Mouse (Mus musculus) kidney, embryonic 14.5 days (tissue): ENCODE measurements around the gene Scrn1. TPM values are rescaled to one million over a fixed set of nuclear protein-coding genes. Genes with fewer than 3 reads are reported as not detected.

Experiments
- ATAC-seq: fragments of 200-750 bp; cut with Nextera tagmentation; 2 replicates; pipeline ENCODE4 v1.8.0; 2017; ENCODE audit warnings: moderate number of reproducible peaks, mild to moderate bottlenecking, moderate TSS enrichment, moderate library complexity; ENCODE audit not compliant: low FRiP score, low TSS enrichment
- H3K27ac ChIP-seq: fragments of 300-500 bp; sonication (generic); 2 replicates; pipeline ENCODE4 v1.5.1; 2014; ENCODE audit warnings: low read depth, mild to moderate bottlenecking, low read length, moderate library complexity, mixed read lengths
- H3K27me3 ChIP-seq: fragments of 300-500 bp; sonication (generic); 2 replicates; pipeline ENCODE4 v1.6.1; 2014; ENCODE audit warnings: mild to moderate bottlenecking, low read length; ENCODE audit not compliant: control insufficient read depth, insufficient read depth
- H3K36me3 ChIP-seq: fragments of 300-500 bp; sonication (generic); 2 replicates; pipeline ENCODE4 v1.6.1; 2014; ENCODE audit warnings: low read length, mixed read lengths; ENCODE audit not compliant: control insufficient read depth, insufficient read depth
- H3K4me1 ChIP-seq: fragments of 300-500 bp; sonication (generic); 2 replicates; pipeline ENCODE4 v1.6.1; 2014; ENCODE audit warnings: low read length, mixed read lengths; ENCODE audit not compliant: control insufficient read depth, insufficient read depth
- H3K4me2 ChIP-seq: fragments of 300-500 bp; sonication (generic); replicated peaks from 2 replicates; pipeline ENCODE4 v1.6.1; 2014; ENCODE audit warnings: low read depth, mild to moderate bottlenecking, low read length
- H3K4me3 ChIP-seq: fragments of 300-500 bp; sonication (generic); 2 replicates; pipeline ENCODE4 v1.5.1; 2014; ENCODE audit warnings: mild to moderate bottlenecking, low read length
- H3K9ac ChIP-seq: fragments of 300-500 bp; sonication (generic); 2 replicates; pipeline ENCODE4 v1.6.1; 2014; ENCODE audit warnings: low read depth, mild to moderate bottlenecking, low read length, moderate library complexity
- H3K9me3 ChIP-seq: fragments of 300-500 bp; sonication (generic); 2 replicates; pipeline ENCODE4 v1.6.1; 2016; ENCODE audit warnings: low read length; ENCODE audit not compliant: control insufficient read depth
- WGBS: fragments of 180-500 bp; shearing (Covaris S2); extraction: QIAGEN DNeasy Blood & Tissue Kit; methylation state at CpG from one replicate; pipeline ENCODE4 v1.1.7; 2014; 5-methylcytosine and 5-hydroxymethylcytosine counted together
- polyA plus RNA-seq: library from polyadenylated mRNA; unstranded; fragments of >200 nt; fragmentation: Nextera tagmentation; extraction: Ambion mirVana; gene quantifications from 2 replicates; pipeline ENCODE4 v1.2.1, GENCODE M21; 2014

Gene Scrn1
- polyA plus RNA-seq, 1 experiment from 2014 or later, result 6.3 TPM

DNA sequence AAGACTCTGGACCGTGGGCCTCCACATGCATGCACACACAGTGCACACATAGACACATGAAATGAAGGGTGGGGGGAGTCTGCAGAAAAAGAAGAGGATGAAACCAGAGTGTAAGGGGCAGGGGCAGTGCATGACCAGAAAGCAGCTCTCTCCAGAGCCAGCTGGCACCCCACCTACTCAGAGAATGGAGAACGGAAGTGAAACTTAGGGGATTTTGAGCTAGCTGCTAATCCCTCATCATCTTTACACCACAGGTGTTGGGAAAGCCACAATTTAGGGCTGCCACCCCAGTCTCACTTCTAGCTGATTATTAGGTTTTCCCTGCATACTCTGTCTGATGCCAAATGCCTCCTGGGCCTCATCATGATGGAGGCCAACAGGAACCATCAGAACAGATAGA, 36.1 kb downstream of the Scrn1 start:
- 83% methylated on average over 2 of the region's 2 CpGs for WGBS

DNA sequence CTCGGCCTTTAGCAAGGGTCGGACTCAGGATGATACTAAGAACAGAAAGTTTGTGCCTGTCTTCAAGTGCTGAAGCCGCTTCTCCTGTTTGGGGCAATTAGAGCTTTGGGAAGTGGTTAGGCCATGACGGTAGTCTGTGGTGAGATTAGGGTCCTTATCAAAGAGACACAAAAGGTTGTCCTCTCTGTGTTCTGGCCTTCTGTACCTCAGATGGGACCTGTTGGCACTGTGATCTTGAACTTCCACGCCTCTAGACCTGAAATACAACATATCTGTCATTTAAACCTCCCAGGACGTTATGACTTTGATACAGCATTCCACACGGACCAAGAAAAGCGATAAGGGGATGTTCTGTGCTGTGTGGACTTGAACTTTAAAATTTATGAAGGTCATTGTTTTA, 37.6 kb downstream of the Scrn1 start:
- 84% methylated on average over 8 of the region's 8 CpGs for WGBS
- Histone ChIP-seq H3K9ac (no peak overlapping the region), H3K4me3 (no peak overlapping the region), H3K4me1 (no peaks in the 10 kb centered on the region), H3K36me3 (no peaks in the 10 kb centered on the region), H3K4me2 (no peak overlapping the region), H3K27me3 (no peaks in the 10 kb centered on the region), H3K9me3 (no peaks in the 10 kb centered on the region), H3K27ac (no peak overlapping the region)
- ATAC-seq, result no peak

More for the DNA sequence above, 36.1 kb downstream of the Scrn1 start:
- ATAC-seq, result no peak
- Histone ChIP-seq H3K4me1 (no peaks in the 10 kb centered on the region), H3K27me3 (no peaks in the 10 kb centered on the region), H3K27ac (no peak overlapping the region), H3K9me3 (no peaks in the 10 kb centered on the region), H3K9ac (no peak overlapping the region), H3K4me3 (no peak overlapping the region), H3K4me2 (no peak overlapping the region), H3K36me3 (no peaks in the 10 kb centered on the region)

GRCm38 (mm10) chr6:54518758-54519157, 47.5 kb downstream of the Scrn1 start:
- 46% methylated on average over 5 of the region's 5 CpGs for WGBS
- no peak overlapping the region for H3K9ac ChIP-seq

GRCm38 (mm10) chr6:54516512-54517134, 49.7 kb downstream of the Scrn1 start:
- no peaks in the 10 kb centered on the region for H3K4me1 ChIP-seq
- no peak overlapping the region for H3K9ac ChIP-seq
- no peak overlapping the region for H3K4me2 ChIP-seq
- no peak overlapping the region for H3K4me3 ChIP-seq
- WGBS, result 83% methylated on average over 2 of the region's 2 CpGs
- no peaks in the 10 kb centered on the region for H3K9me3 ChIP-seq
- H3K27me3 ChIP-seq, result no peaks in the 10 kb centered on the region
- H3K36me3 ChIP-seq, result no peaks in the 10 kb centered on the region
- H3K27ac ChIP-seq, result no peak overlapping the region
- 0 out of 2 replicates have a peak, but pooled peaks have one; percentile 35 for ATAC-seq

More at GRCm38 (mm10) chr6:54518758-54519157, 47.5 kb downstream of the Scrn1 start:
- no peaks in the 10 kb centered on the region for H3K4me1 ChIP-seq
- no peaks in the 10 kb centered on the region for H3K9me3 ChIP-seq
- ATAC-seq, result no peak
- H3K27ac ChIP-seq, result no peak overlapping the region
- H3K27me3 ChIP-seq, result no peaks in the 10 kb centered on the region
- no peak overlapping the region for H3K4me3 ChIP-seq
- no peaks in the 10 kb centered on the region for H3K36me3 ChIP-seq
- no peak overlapping the region for H3K4me2 ChIP-seq

DNA sequence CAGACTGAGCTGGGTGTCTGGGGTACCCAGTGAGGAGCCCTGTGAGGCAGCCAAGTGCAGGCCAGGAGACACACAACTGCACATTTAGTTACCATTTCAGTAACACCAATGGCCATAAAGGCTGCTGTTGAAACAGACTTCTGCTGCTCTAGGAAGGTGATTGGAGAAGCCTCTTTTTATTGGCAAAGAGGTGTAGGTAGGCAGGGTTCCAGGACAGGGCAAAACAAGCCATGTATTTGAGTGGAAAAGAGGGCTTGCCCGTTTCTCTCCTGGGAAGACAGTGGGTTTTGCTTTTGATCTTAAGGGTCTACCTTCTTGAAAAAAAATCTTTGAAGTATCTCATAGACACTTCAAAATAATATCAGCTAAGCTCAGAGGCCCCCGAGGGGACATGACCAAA, 54.0 kb downstream of the Scrn1 start:
- no peak overlapping the region for H3K27ac ChIP-seq
- no peak overlapping the region for H3K9ac ChIP-seq
- H3K4me3 ChIP-seq, result no peak overlapping the region
- no peaks in the 10 kb centered on the region for H3K9me3 ChIP-seq
- ATAC-seq, result no peak
- H3K4me2 ChIP-seq, result no peak overlapping the region
- 0 out of 2 replicates have a peak, but pooled peaks cover 15% of the 10 kb centered on the region for H3K4me1 ChIP-seq
- WGBS, result 74% methylated on average over 2 of the region's 2 CpGs
- H3K36me3 ChIP-seq, result no peaks in the 10 kb centered on the region
- H3K27me3 ChIP-seq, result no peaks in the 10 kb centered on the region

DNA sequence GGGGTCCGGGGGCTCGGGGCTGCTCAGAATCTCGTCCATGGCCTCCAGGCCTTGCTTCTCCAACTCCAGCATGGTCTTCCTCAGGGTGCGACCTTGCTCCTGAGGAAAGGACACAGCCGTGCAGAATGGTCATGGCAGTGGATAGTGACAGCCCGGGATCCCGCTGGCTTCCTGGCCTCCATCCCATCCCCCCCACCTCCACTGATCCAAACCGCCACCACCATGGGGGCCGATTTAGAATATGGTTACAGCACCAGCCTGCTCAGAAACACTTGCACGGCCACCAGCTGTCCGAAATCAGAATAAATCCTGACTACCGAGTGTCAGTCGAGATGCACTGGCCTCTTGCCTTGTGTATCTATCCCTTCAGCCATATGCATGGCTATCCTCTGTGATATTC, 57.0 kb downstream of the Scrn1 start:
- no peaks in the 10 kb centered on the region for H3K36me3 ChIP-seq
- H3K27me3 ChIP-seq, result no peaks in the 10 kb centered on the region
- no peak overlapping the region for H3K4me2 ChIP-seq
- WGBS, result 89% methylated on average over 13 of the region's 13 CpGs
- no peak overlapping the region for H3K4me3 ChIP-seq
- H3K9me3 ChIP-seq, result no peaks in the 10 kb centered on the region
- H3K9ac ChIP-seq, result no peak overlapping the region
- H3K4me1 ChIP-seq, result 0 out of 2 replicates have a peak, but pooled peaks cover 15% of the 10 kb centered on the region
- no peak overlapping the region for H3K27ac ChIP-seq
- ATAC-seq, result no peak

DNA sequence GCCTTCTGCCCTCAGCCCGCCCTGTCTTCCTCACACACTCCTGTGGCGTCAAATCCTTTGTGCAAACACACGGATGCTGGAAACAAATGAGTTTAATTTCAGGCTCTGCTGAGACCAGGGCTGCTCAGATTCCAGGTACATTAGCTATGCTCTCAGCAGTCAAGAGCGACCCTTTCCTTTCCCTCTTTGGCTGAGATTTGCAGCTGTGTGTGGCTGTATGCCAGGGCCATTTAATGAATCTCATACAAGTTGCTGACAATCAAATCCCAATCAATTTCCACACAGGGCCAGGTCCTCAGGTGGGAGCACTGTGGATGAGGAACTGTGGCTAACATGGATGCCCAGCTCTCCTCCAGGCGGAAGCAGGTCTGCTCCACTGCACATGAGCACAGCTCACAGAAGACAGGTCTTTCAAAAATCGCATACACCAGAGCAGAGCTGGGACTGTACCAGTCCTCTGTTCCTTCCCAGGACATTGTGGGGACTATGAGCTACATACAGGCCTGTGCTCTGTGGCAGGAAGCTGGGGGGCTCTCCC, 58.0 kb downstream of the Scrn1 start:
- Histone ChIP-seq H3K36me3 (no peaks in the 10 kb centered on the region), H3K9ac (no peak overlapping the region), H3K9me3 (no peaks in the 10 kb centered on the region), H3K4me3 (no peak overlapping the region), H3K4me2 (no peak overlapping the region), H3K27me3 (no peaks in the 10 kb centered on the region), H3K4me1 (0 out of 2 replicates have a peak, but pooled peaks cover 15% of the 10 kb centered on the region), H3K27ac (no peak overlapping the region)
- 34% methylated on average over 6 of the region's 6 CpGs for WGBS
- peak; percentile 38; the same call in 1 of the 2 replicates for ATAC-seq

DNA sequence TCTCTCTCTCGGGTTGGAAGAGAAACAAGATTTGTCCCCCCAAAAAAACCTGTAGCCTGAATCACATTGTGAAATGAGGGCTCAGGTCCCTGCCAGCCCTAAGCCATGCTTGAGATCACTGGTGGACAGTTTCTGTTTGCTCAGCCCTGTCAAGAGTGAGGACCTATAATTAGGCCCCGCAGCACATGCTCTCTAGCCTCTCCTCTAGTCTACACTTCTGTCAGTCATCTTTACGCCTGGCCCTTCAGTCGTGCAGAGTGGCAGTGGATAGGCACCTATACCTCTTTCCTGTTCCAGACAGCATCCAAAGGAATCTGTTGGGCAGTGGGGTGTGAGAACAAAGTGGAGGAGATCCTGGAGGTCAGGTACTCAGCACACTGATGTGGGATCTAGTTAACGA, 58.5 kb downstream of the Scrn1 start:
- WGBS, result 50% methylated on average over 5 of the region's 5 CpGs
- ATAC-seq, result no peak
- Histone ChIP-seq H3K36me3 (no peaks in the 10 kb centered on the region), H3K27ac (no peak overlapping the region), H3K4me1 (0 out of 2 replicates have a peak, but pooled peaks cover 15% of the 10 kb centered on the region), H3K4me3 (no peak overlapping the region), H3K27me3 (no peaks in the 10 kb centered on the region), H3K9me3 (no peaks in the 10 kb centered on the region), H3K4me2 (no peak overlapping the region), H3K9ac (no peak overlapping the region)

DNA sequence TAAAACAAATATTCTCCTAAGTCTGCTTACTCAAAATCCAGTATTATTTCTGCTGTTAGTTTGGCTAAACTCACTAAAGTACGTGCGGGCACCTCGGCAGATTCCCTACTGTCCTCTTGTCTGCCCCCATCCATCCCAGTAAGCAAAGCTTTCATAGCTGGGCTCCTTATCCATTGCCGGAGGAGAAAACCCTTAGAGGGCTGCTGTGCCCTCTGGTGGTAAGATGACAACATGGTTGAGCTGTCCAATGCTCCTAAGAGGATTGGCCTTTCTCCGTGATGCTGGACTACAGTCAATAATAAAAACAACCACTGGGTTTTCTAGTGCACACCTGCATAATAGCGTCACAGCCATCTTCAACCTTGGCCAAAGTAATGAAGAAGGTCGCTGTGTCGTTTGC, 59.3 kb downstream of the Scrn1 start:
- no peak overlapping the region for H3K4me3 ChIP-seq
- WGBS, result 41% methylated on average over 8 of the region's 8 CpGs
- no peaks in the 10 kb centered on the region for H3K27me3 ChIP-seq
- 0 out of 2 replicates have a peak, but pooled peaks cover 15% of the 10 kb centered on the region for H3K4me1 ChIP-seq
- no peak overlapping the region for H3K9ac ChIP-seq
- no peaks in the 10 kb centered on the region for H3K36me3 ChIP-seq
- ATAC-seq, result peak; percentile 28; the same call in 1 of the 2 replicates
- H3K27ac ChIP-seq, result no peak overlapping the region
- H3K4me2 ChIP-seq, result no peak overlapping the region
- H3K9me3 ChIP-seq, result no peaks in the 10 kb centered on the region
